Mouse (Mus musculus) adrenal gland, postnatal 4 days (tissue): ENCODE measurements around the gene 4930486L24Rik. TPM values are rescaled to one million over a fixed set of nuclear protein-coding genes. Genes with fewer than 3 reads are reported as not detected.

Experiments
- total RNA-seq, 2 experiments: library from RNA; stranded (reverse); gene quantifications; 2 replicates each; pipeline ENCODE4 v1.2.3; 2021

The 4930486L24Rik gene
- total RNA-seq, 2 experiments from 2014 or later: 31.9 to 54.1 TPM

Other genes starting within 250 kb of the 4930486L24Rik start
- gene BC051665, start 78.1 kb downstream of the 4930486L24Rik start, total RNA-seq: not detected
- gene Ctsll3, start 61.6 kb downstream of the 4930486L24Rik start, total RNA-seq: not detected
- under 1 TPM in 1 of 2 experiments, not detected in 1; 0.93 TPM for gene Gm49392, start 32.4 kb upstream of the 4930486L24Rik start, total RNA-seq
- gene Ctla2b, start 33.0 kb upstream of the 4930486L24Rik start, total RNA-seq: 1 to 10 TPM; 4.2 to 5.4 TPM
- gene Tpbpb, start 40.4 kb upstream of the 4930486L24Rik start, total RNA-seq: not detected
- gene Gm49393, start 71.1 kb upstream of the 4930486L24Rik start, total RNA-seq: under 1 TPM in 1 of 2 experiments, not detected in 1; 0.79 TPM
- under 1 TPM in 1 of 2 experiments, not detected in 1; 0.31 TPM for gene Gm49391, start 72.1 kb upstream of the 4930486L24Rik start, total RNA-seq
- 10 to 100 TPM; 38.2 to 38.3 TPM for gene Ctla2a, start 72.2 kb upstream of the 4930486L24Rik start, total RNA-seq
- gene Tpbpa, start 77.5 kb upstream of the 4930486L24Rik start, total RNA-seq: not detected
- not detected for gene Ctsj, start 141.5 kb upstream of the 4930486L24Rik start, total RNA-seq
- gene Ctsq, start 176.2 kb upstream of the 4930486L24Rik start, total RNA-seq: not detected